Mouse (Mus musculus): ENCODE measurements at regions not wholly inside any gene's neighbourhood (a gene's known extent, or its start where the extent isn't known, plus 50 kb on each side); places are given as distances from the start of the nearest gene placed in this dataset.

DNA sequence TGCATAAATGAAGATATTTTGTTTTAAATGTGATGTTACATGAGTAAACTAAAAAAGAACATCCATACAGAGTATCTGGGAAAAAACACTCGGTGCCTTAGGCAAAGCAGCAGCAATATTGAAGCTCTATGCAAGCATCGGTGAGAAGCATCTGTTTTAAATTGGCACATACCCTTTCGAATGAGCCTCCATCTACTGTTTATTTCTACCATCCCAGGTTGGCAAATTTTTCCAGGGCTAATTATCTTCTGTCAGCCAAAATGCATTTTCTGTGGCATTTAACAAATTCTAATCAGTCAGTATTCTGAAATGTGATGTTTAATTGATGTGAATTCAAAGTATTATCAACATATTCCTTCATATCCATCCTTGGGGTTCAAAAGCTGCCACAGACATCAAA, 1463.8 kb downstream of the Fstl5 start:
- Histone ChIP-seq H3K9me3 (ENCODE audit: low read length) (no peaks in the 10 kb centered on the region), H3K36me3 (ENCODE audit: insufficient read depth, low read length) (no peaks in the 10 kb centered on the region), H3K4me1 (ENCODE audit: insufficient read depth, low read length) (no peaks in the 10 kb centered on the region), H3K4me3 (ENCODE audit: low read length) (no peak overlapping the region), H3K4me2 (ENCODE audit: low read depth, low read length) (no peak overlapping the region), H3K9ac (replicated peaks; ENCODE audit: low read length) (no peak overlapping the region), H3K27ac (no peak overlapping the region), H3K27me3 (ENCODE audit: insufficient read depth, low read length) (no peaks in the 10 kb centered on the region)
- ATAC-seq (no peak), DNase-seq (ENCODE audit: low spot score) (no peak)
- 70% methylated on average over 3 of the region's 3 CpGs for WGBS
- TF ChIP-seq CTCF (IDR thresholded peaks at IDR 0.05; ENCODE audit: low read depth) = no peak

DNA sequence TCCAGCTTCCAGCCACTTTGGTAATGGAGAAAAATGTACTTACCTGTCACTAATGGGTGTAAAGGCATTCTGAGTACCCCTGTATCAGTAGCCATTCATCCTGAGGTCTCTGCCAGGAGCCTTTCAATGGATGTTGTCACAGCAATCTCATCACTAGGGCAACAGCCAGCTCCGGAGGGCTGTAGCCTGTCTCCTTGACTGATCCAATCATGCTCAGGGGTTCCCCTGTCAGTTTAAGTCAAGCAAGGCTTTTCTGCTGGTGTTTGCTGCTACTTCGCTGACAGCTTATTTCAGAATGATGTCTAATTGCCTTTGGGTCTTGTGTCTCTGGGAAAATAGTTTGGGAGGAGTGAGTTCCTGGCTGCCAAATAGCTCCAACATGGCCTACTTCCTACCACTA, 1503.2 kb downstream of the Fstl5 start:
- TF ChIP-seq CTCF (IDR thresholded peaks at IDR 0.05; ENCODE audit: low read depth) = no peak
- no peak overlapping the region for H3K4me3 ChIP-seq (ENCODE audit: low read length)
- peak; percentile 2 for DNase-seq (ENCODE audit: low spot score)

DNA sequence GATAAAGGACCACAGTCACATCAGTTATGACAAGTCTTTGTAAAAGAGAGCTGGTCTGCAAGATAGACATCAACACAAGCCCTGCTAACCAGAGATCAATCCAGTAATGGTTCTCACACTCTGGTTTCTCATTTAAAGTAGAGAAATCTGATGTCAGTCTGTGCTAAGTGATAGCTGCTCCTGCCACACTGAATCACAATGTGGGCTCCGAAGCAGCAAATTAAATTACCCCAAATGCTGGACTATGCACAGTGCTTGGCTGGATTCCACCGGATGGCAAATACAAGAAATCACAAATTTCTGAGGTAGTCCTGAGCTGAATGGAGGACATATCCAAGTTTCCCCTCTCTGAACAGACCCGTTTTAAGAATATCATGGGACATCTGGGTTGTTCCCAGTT, 1513.1 kb downstream of the Fstl5 start:
- ATAC-seq (no peak), DNase-seq (ENCODE audit: low spot score) (no peak)
- H3K36me3 ChIP-seq (ENCODE audit: insufficient read depth, low read length) = no peaks in the 10 kb centered on the region
- no peak overlapping the region for H3K4me3 ChIP-seq (ENCODE audit: low read length)
- no peaks in the 10 kb centered on the region for H3K4me1 ChIP-seq (ENCODE audit: insufficient read depth, low read length)
- no peak overlapping the region for H3K9ac ChIP-seq (replicated peaks; ENCODE audit: low read length)
- no peak for TF ChIP-seq CTCF (IDR thresholded peaks at IDR 0.05; ENCODE audit: low read depth)
- H3K27me3 ChIP-seq (ENCODE audit: insufficient read depth, low read length) = no peaks in the 10 kb centered on the region
- H3K9me3 ChIP-seq (ENCODE audit: low read length) = no peaks in the 10 kb centered on the region
- no peak overlapping the region for H3K27ac ChIP-seq
- WGBS = 54% methylated on average over 3 of the region's 3 CpGs
- no peak overlapping the region for H3K4me2 ChIP-seq (ENCODE audit: low read depth, low read length)

More for the DNA sequence above, 1503.2 kb downstream of the Fstl5 start:
- Histone ChIP-seq H3K27me3 (ENCODE audit: insufficient read depth, low read length) (no peaks in the 10 kb centered on the region), H3K9ac (replicated peaks; ENCODE audit: low read length) (no peak overlapping the region), H3K36me3 (ENCODE audit: insufficient read depth, low read length) (no peaks in the 10 kb centered on the region), H3K4me2 (ENCODE audit: low read depth, low read length) (no peak overlapping the region), H3K4me1 (ENCODE audit: insufficient read depth, low read length) (no peaks in the 10 kb centered on the region), H3K27ac (no peak overlapping the region), H3K9me3 (ENCODE audit: low read length) (no peaks in the 10 kb centered on the region)
- 50% methylated on average over 2 of the region's 2 CpGs for WGBS
- ATAC-seq = no peak
